Mouse (Mus musculus) liver, embryonic 15.5 days (tissue): Measurements from ENCODE around the gene Asnsd1. TPM values are rescaled to one million over a fixed set of nuclear protein-coding genes. Genes with fewer than 3 reads are reported as not detected.

Source experiments
- ATAC-seq: fragments of 200-750 bp; cut with Nextera tagmentation; 2 replicates; pipeline ENCODE4 v1.8.0; 2017; ENCODE audit warnings: moderate number of reproducible peaks, mild to moderate bottlenecking, moderate library complexity; ENCODE audit not compliant: insufficient read depth
- H3K27ac ChIP-seq: fragments of 300-500 bp; sonication (generic); replicated peaks from 2 replicates; pipeline ENCODE4 v1.5.1; 2015; ENCODE audit warnings: mild to moderate bottlenecking, inconsistent platforms
- H3K27me3 ChIP-seq: fragments of 300-500 bp; sonication (generic); 2 replicates; pipeline ENCODE4 v1.6.1; 2015; ENCODE audit warnings: mild to moderate bottlenecking, inconsistent platforms
- H3K36me3 ChIP-seq: fragments of 300-500 bp; sonication (generic); replicated peaks from 2 replicates; pipeline ENCODE4 v1.6.1; 2015; ENCODE audit warnings: moderate library complexity, mild to moderate bottlenecking, inconsistent platforms
- H3K4me1 ChIP-seq: fragments of 300-500 bp; sonication (generic); replicated peaks from 2 replicates; pipeline ENCODE4 v1.6.1; 2015; ENCODE audit warnings: inconsistent platforms
- H3K4me2 ChIP-seq: fragments of 300-500 bp; sonication (generic); 2 replicates; pipeline ENCODE4 v1.6.1; 2015; ENCODE audit warnings: moderate library complexity, mild to moderate bottlenecking, inconsistent platforms
- H3K4me3 ChIP-seq: fragments of 300-500 bp; sonication (generic); replicated peaks from 2 replicates; pipeline ENCODE4 v1.5.1; 2015; ENCODE audit warnings: mild to moderate bottlenecking, inconsistent platforms
- H3K9ac ChIP-seq: fragments of 300-500 bp; sonication (generic); 2 replicates; pipeline ENCODE4 v1.6.1; 2015; ENCODE audit warnings: moderate library complexity, mild to moderate bottlenecking, inconsistent platforms
- H3K9me3 ChIP-seq: fragments of 300-500 bp; sonication (generic); replicated peaks from 2 replicates; pipeline ENCODE4 v1.6.1; 2016; ENCODE audit warnings: inconsistent platforms
- WGBS: fragments of 180-500 bp; shearing (Covaris S2); methylation state at CpG from one replicate; pipeline ENCODE4 v1.1.7; 2015; ENCODE audit warnings: mixed read lengths; ENCODE audit not compliant: insufficient replicate concordance; 5-methylcytosine and 5-hydroxymethylcytosine counted together
- polyA plus RNA-seq: library from polyadenylated mRNA; unstranded; fragments of >200 nt; fragmentation: Nextera tagmentation; extraction: Ambion mirVana; gene quantifications from 2 replicates; pipeline ENCODE4 v1.2.1, GENCODE M21; 2015

The Asnsd1 gene
- polyA plus RNA-seq, 1 experiment from 2014 or later: 45.5 TPM

DNA sequence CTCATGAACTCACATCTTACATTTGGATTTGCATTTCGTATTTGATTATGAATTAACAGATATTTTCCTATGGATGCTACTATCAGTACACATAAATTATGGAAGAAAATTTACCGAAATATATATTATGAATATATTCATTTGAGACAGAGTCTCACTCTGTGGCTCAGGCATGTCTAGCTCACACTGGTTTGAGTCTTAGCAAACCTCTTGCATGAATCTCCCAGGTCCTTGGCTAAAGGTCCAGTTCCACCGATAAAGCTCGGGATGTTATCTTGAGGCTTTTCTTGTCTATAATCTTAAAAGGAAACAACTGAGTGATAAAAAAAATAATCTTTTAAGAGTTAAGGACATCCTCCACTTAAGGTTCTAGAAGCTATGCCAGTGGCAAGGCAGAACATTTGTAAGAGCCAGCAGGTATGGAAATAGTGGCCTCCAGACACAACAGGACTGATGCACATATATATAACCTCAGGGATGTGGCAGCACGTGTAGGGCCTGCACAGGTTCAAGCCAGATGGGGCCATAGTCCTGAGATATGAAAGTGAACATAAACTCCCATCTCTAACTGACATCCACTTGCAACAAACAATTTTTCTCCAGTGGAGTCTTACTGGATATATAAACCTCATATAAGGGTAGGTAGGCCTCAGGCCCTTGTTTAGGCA lies 27.6 kb downstream of the Asnsd1 start:
- H3K36me3 ChIP-seq: peaks cover 15% of the 10 kb centered on the region

DNA sequence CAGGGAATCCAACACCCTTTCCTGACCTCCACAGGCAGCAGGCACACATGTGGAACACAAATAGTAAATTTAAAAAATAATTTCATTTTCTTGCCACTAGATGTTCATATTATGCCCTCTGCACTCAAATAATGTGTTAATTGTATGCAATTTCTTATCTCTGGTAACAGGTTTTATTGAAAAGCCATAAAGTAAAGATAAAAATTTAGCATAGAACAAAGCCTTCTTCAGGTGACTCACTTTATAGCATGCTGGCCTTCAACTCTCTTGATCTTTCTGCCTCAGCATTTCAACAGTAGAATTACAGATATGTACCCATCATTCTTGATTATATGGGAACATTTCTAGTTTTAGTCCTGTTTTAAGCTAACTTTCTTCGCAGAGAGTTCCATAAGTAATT lies 28.3 kb downstream of the Asnsd1 start:
- no peak for ATAC-seq
- Histone ChIP-seq H3K4me3 (no peak overlapping the region), H3K9ac (no peak overlapping the region), H3K27ac (no peak overlapping the region), H3K4me2 (no peak overlapping the region), H3K36me3 (peaks cover 18% of the 10 kb centered on the region), H3K27me3 (no peaks in the 10 kb centered on the region), H3K9me3 (no peaks in the 10 kb centered on the region), H3K4me1 (peaks cover 17% of the 10 kb centered on the region; the same call in 1 of the 2 replicates)
- 86% methylated on average over 1 of the region's 1 CpGs for WGBS

More for the DNA sequence above, 27.6 kb downstream of the Asnsd1 start:
- Histone ChIP-seq H3K27me3 (no peaks in the 10 kb centered on the region), H3K4me2 (no peak overlapping the region), H3K9me3 (no peaks in the 10 kb centered on the region), H3K4me3 (no peak overlapping the region), H3K4me1 (peaks cover 17% of the 10 kb centered on the region; the same call in 1 of the 2 replicates), H3K9ac (no peak overlapping the region), H3K27ac (no peak overlapping the region)
- 77% methylated on average over 5 of the region's 5 CpGs for WGBS
- no peak for ATAC-seq

DNA sequence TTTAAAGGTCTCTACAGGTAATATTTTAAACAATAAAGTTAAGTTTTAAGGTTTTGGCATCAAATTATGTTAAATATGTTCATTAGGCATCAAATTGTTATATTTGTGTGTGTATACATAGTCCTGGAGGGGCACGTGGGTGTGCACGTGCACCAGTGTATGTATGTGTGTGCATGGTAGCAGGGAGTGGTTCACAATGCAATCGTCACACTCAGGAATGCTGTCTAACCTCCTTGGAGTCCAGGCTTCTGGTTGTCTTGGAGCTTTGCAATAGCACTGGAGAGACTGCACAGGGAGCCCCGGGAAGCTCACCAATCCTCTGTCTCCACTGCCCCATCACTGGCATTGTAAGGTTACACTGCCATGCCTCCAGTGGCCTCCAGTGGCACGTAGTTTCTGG lies 29.3 kb downstream of the Asnsd1 start:
- Histone ChIP-seq H3K4me1 (peaks cover 17% of the 10 kb centered on the region; the same call in 1 of the 2 replicates), H3K9ac (no peak overlapping the region), H3K4me2 (no peak overlapping the region), H3K9me3 (no peaks in the 10 kb centered on the region), H3K4me3 (no peak overlapping the region), H3K27ac (no peak overlapping the region), H3K27me3 (no peaks in the 10 kb centered on the region), H3K36me3 (peaks cover 24% of the 10 kb centered on the region)
- ATAC-seq: no peak
- WGBS: 86% methylated on average over 5 of the region's 5 CpGs

DNA sequence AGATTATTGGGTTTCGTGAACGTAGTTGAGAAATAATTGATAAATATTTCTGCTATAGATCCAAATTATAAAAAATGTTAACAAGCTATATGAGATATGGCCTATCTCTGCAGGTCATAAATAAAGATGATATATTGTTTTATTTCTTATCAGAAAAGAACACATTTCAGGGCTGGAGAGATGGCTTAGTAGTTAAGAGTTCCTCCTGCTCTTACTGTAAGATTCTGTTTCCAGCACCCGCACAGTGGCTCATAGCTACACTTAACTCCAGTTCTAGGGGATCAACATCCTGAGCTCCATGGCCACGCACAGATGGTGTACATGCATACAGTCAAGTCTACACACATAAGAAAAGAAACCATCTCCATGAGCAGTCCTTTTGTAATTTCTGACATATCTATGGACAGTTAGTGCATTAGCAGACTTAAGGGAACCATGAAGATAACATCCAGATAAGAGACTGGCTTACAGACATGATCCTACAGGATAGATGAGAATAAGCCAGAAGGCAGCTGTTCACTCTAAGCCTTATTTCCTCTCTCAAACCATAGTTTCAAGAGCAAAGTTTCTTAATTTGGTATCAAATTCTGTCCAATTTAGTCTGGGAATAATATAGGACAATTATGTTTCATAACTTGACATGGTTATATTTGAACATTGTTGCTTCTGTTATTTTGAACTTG lies 30.7 kb downstream of the Asnsd1 start:
- Histone ChIP-seq H3K27me3 (no peaks in the 10 kb centered on the region), H3K9me3 (no peaks in the 10 kb centered on the region), H3K9ac (no peak overlapping the region), H3K36me3 (peaks cover 35% of the 10 kb centered on the region), H3K27ac (no peak overlapping the region), H3K4me2 (no peak overlapping the region), H3K4me3 (no peak overlapping the region), H3K4me1 (peaks cover 17% of the 10 kb centered on the region; the same call in 1 of the 2 replicates)
- ATAC-seq: no peak; the same call in 1 of the 2 replicates
- 73% methylated on average over 4 of the region's 4 CpGs for WGBS

DNA sequence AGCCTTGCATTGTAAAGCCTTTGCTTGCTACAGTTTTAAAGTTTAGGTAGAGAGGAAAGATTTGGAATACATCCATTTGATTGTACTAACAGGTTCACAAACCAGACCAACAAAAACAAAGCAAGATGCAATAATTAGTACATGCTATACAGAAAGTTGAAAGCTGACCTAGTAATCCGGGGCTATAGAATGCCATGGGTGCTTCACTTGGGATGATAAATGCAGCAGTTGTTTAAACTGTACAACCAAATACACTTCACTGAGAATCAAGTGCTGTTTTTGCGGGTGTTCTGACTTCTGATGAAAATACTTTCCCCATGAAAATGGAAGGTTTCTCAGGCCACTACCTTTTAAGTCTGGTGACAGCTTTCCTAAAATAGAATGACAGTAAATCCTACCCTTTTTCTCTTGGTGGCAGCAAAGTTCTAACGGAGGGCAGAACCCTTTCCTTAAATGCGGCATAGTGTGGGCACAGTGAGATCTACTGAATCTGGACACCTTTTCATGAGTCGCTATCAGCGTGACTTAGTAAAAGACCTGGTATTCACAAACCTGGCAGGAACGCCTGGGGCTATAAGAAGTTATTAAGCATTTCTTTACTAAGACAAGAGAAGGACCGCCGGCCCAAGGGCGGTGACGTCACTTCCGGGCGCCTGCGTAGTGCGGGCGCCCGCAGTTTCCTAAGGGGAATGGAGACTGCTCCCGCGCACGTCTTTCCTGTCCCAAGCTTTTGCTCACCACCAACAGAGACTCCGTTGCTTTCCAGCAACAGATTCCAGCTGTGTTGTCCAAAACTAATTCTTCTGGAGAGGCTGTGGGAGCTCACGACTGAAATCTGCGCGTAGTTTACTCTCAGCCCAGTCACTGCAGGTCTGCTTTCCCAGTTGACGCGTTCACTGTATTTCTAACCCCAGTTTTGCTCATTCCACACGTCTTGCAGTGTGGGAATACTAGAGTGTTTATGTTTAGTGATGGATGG lies 39.3 kb downstream of the Asnsd1 start, which contains the start of gene Osgepl1:
TSS of gene Osgepl1 (plus strand) at position 636 of the 979 bp plus-strand sequence.
- Histone ChIP-seq H3K27me3 (no peaks in the 10 kb centered on the region), H3K4me1 (peaks cover 10% of the 10 kb centered on the region; the same call in 1 of the 2 replicates), H3K9ac (peak within 1 kb of the TSS; percentile 75), H3K27ac (peak within 1 kb of the TSS; percentile 85), H3K9me3 (no peaks in the 10 kb centered on the region), H3K4me3 (peak within 1 kb of the TSS; percentile 72), H3K4me2 (peak within 1 kb of the TSS; percentile 69), H3K36me3 (peaks cover 35% of the 10 kb centered on the region)
- 2% methylated on average over 27 of the region's 27 CpGs for WGBS
- peak; percentile 96 for ATAC-seq

DNA sequence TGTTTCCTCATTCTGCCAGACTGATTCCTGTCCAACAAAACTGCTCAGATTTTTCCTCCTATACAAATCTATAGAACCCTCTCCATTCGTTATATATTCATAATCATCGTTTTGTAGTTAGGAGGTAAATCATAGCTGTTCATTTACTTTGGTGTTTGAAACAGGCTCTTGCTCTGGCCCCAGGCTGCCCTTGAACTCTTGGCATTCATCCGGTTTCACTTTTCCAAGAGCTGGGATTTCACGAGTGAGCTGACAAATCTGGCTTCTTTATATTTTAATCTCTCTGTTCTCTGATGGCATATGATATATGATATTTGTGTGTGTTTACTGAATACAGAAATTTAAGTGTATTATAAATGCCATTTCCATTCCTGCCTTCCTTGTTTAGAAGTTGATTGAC lies 52.0 kb downstream of the Asnsd1 start:
- Histone ChIP-seq H3K4me3 (no peak overlapping the region), H3K9me3 (no peaks in the 10 kb centered on the region), H3K36me3 (peaks cover 22% of the 10 kb centered on the region), H3K9ac (no peak overlapping the region), H3K4me1 (peaks cover 14% of the 10 kb centered on the region), H3K4me2 (no peak overlapping the region), H3K27me3 (no peaks in the 10 kb centered on the region), H3K27ac (no peak overlapping the region)
- ATAC-seq: no peak
- 69% methylated on average over 4 of the region's 4 CpGs for WGBS

DNA sequence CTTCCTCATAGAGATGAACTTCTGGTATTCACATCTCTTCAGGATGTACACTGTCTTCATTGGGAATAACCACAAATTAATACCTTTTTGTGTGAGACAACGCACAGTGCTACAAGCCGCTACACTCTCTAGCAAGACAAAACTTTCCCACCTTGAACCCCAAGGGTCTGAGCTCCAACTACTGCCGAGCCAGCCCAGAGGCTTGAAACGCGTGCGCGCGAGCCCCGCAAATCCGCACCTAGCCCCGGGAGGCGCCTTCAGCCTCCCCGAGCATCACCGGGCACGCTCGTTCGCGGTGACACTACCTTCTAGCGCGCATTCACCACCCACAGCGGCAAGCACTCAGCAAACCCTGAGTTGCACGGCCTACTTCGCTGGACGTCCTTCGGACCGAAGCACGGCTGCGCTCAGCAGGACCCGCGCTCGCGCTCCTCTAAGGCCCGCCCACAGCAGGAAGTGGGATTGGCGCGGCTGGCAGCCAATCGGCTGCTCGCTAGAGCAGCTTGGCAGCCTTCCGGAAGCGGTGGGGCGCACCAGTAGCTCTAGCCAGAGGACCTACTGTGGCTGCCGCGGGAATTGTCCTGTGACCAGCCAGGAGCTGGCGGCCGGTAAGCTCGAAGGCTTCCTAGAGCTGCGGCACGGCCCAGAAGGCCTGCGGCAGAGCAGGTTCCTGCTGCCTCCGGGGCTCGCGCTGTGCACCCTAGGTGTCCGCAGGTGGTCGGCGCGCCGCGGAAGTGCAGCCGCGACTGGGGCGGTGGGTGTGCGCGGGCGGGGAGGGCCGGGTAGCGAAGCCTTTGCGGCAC lies 55.8 kb downstream of the Asnsd1 start, which contains the start of the genes Pms1, Ormdl1 and Gm28778:
TSS of gene Pms1 (minus strand) at position 438 of the 803 bp plus-strand sequence.
TSS of gene Ormdl1 (plus strand) at position 515 of the 803 bp plus-strand sequence.
TSS of gene Gm28778 (plus strand) at position 531 of the 803 bp plus-strand sequence.
- H3K4me2 ChIP-seq: peak within 1 kb of the TSS; percentile 84
- H3K27ac ChIP-seq: peak within 1 kb of the TSS; percentile 91
- peaks cover 14% of the 10 kb centered on the region for H3K4me1 ChIP-seq
- no peaks in the 10 kb centered on the region for H3K27me3 ChIP-seq
- peak within 1 kb of the TSS; percentile 79 for H3K4me3 ChIP-seq
- WGBS: under 1% methylated on average over 66 of the region's 66 CpGs
- no peaks in the 10 kb centered on the region for H3K9me3 ChIP-seq
- peak within 1 kb of the TSS; percentile 79 for H3K9ac ChIP-seq
- H3K36me3 ChIP-seq: peaks cover 8% of the 10 kb centered on the region
- peak; percentile 100 for ATAC-seq

Other genes starting within 250 kb of the Asnsd1 start
- gene 1700019A02Rik, start 165.1 kb downstream of the Asnsd1 start, polyA plus RNA-seq: not detected in 2 replicates
- gene Pms1, start 55.7 kb downstream of the Asnsd1 start, polyA plus RNA-seq: 7.4 TPM in 2 replicates
- 25.2 and 28.6 TPM in 2 replicates for gene Ormdl1, start 55.7 kb downstream of the Asnsd1 start, polyA plus RNA-seq
- not detected in 2 replicates for gene Gm28778, start 55.6 kb downstream of the Asnsd1 start, polyA plus RNA-seq
- gene Osgepl1, start 39.1 kb downstream of the Asnsd1 start, polyA plus RNA-seq: 20.7 and 21.6 TPM in 2 replicates
- gene Asdurf, start 133 bp downstream of the Asnsd1 start, polyA plus RNA-seq: not detected in 2 replicates
- gene Gm28551, start 85 bp downstream of the Asnsd1 start, polyA plus RNA-seq: 0.25 TPM in 1 of 2 replicates, not detected in the other